ENCODE assay signal across 8 mouse cellular contexts in genomic region chr10:117379908-117380307, GRCm38 (mm10). TPM values are rescaled to one million over a fixed set of nuclear protein-coding genes. Genes with fewer than 3 reads are reported as not detected.
DNase-seq lines count a peak whose midpoint lies in the region; ATAC-seq and TF ChIP-seq lines count a peak whose summit lies in the region.

Cpsf6 (minus strand) TSS chr10:117380015.

- H3K4me3 ChIP-seq in lung, adult 2 months (replicated peaks; ENCODE audit: extremely low read depth, low read depth, low read length), result no peak within 1 kb of the TSS
- H3K4me3 ChIP-seq in brown adipose tissue, adult 24 weeks (ENCODE audit: insufficient read depth, low read depth, low read length), result no peak within 1 kb of the TSS
- no peak within 1 kb of the TSS for H3K4me3 ChIP-seq in midbrain, embryonic 11.5 days (ENCODE audit: low read depth, low read length)

- no peaks in the 10 kb centered on the region for H3K9me3 ChIP-seq in midbrain, embryonic 11.5 days (ENCODE audit: control insufficient read depth, low read length)

- H3K4me1 ChIP-seq in lung, adult 2 months (ENCODE audit: control insufficient read depth, insufficient read depth, low read length), result peaks cover 4% of the 10 kb centered on the region; the same call in 1 of the 2 replicates
- peaks cover 3% of the 10 kb centered on the region; the same call in 1 of the 2 replicates for H3K4me1 ChIP-seq in brown adipose tissue, adult 24 weeks (ENCODE audit: control insufficient read depth, insufficient read depth, insufficient read length, low read length)
- peaks cover 7% of the 10 kb centered on the region; the same call in 1 of the 2 replicates for H3K4me1 ChIP-seq in midbrain, embryonic 11.5 days (ENCODE audit: control insufficient read depth, insufficient read depth, low read length)

- H3K4me2 ChIP-seq in midbrain, embryonic 11.5 days, result no peak within 1 kb of the TSS

- no peaks in the 10 kb centered on the region for H3K36me3 ChIP-seq in midbrain, embryonic 11.5 days (ENCODE audit: control insufficient read depth, insufficient read depth, low read length)

- no peak for TF ChIP-seq CTCF in lung, adult 2 months (IDR thresholded peaks at IDR 0.05; ENCODE audit: insufficient read depth, low read length)

- DNase-seq in lung, adult 2 months, result no peak
- no peak for DNase-seq in lung, postnatal 14 days
- no peak for DNase-seq in heart, adult 18-20 months
- no peak for DNase-seq in layer of hippocampus, postnatal 10 days (ENCODE audit: low spot score in 2 of 2)
- no peak for DNase-seq in midbrain, embryonic 11.5 days (ENCODE audit: low spot score, missing footprints)
- no peak for DNase-seq in thymus, postnatal 36 days
- DNase-seq in cerebellum, adult 8-10 months, result no peak

- WGBS in lung, adult 2 months, result 63% methylated on average over 6 of the region's 6 CpGs
- WGBS in midbrain, embryonic 11.5 days, result 91% methylated on average over 6 of the region's 6 CpGs

- TF ChIP-seq POLR2A in lung, adult 2 months (IDR thresholded peaks at IDR 0.05; ENCODE audit: borderline replicate concordance, extremely low read depth, low read depth, low read length), result no peak

- H3K27ac ChIP-seq in brown adipose tissue, adult 24 weeks (replicated peaks; ENCODE audit: low read depth, low read length), result no peak within 1 kb of the TSS
- H3K27ac ChIP-seq in midbrain, embryonic 11.5 days (ENCODE audit: low read depth, low read length), result no peak within 1 kb of the TSS

- no peaks in the 10 kb centered on the region for H3K27me3 ChIP-seq in midbrain, embryonic 11.5 days (ENCODE audit: control insufficient read depth, insufficient read depth, low read length)

- no peak for ATAC-seq in midbrain, embryonic 11.5 days (ENCODE audit: low FRiP score)

- no peak within 1 kb of the TSS for H3K9ac ChIP-seq in midbrain, embryonic 11.5 days (ENCODE audit: low read length)

RNA-seq across cellular contexts. Expression of gene Cpsf6, which starts in this region (rescaled TPM):
- polyA plus RNA-seq in lung, adult 2 months (2012; rRNA removed), result 51.7 and 57.9 TPM in 2 replicates
- 12.6 and 17.3 TPM in 2 replicates for polyA plus RNA-seq in brown adipose tissue, adult 24 weeks (2012; ENCODE audit: insufficient read depth, insufficient read length, missing spikeins)
- total RNA-seq in heart, adult 18-20 months (2021), result 10 to 100 TPM; 31.3 to 34.7 TPM
- total RNA-seq in layer of hippocampus, postnatal 10 days (2021), result 100 to 1,000 TPM; 116 to 122 TPM
- 235 and 238 TPM in 2 replicates for polyA plus RNA-seq in midbrain, embryonic 11.5 days (2014; fragmentation: Nextera tagmentation; extraction: Ambion mirVana)
